Mouse (Mus musculus) neutrophil, adult 5-6 weeks (primary cell): ENCODE measurements around the gene Zfp61. TPM values are rescaled to one million over a fixed set of nuclear protein-coding genes. Genes with fewer than 3 reads are reported as not detected.

Experiments used
- ATAC-seq: fragments of 151-379, 151-347 bp; 2 replicates; pipeline ENCODE4 v1.8.0; 2017; ENCODE audit warnings: mild to moderate bottlenecking, moderate TSS enrichment; ENCODE audit not compliant: insufficient number of reproducible peaks, poor library complexity, low FRiP score, severe bottlenecking; ENCODE audit errors: extremely low read depth
- total RNA-seq: library from RNA; stranded (forward); fragments of 200-1000 nt; gene quantifications from 2 replicates; pipeline ENCODE4 v1.2.3, GENCODE M21; 2017

Zfp61 gene
- 8.3 and 10.1 TPM in 2 replicates for total RNA-seq

DNA sequence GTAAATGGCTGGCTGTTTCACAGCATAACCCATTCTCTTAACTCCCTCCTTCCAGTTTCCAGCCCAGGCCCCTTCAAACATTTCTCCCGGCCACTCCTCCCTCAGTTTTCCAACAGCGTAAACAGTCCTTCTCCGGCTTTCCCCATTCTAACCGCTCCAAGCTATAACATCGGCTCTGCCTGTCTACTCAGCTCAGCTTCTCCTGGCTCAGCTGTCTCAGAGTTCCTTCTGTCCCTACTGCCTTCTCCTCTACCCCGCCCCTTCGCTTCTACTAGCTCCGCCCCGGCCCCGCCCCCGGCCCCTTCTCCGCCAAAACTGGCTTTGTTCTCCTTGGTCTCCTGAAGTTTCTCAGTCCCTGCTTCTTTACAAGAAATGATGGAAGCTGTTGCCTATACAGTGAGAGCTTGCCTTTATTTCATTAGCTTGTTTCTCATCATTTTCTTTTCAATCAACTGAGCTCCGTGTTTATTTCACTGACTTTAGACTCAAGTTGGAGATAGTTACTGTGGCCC is at the start of gene Zfp61:
TSS of gene Zfp61 (minus strand) at position 462 of the 512 bp plus-strand sequence.
- no peak for ATAC-seq

DNA sequence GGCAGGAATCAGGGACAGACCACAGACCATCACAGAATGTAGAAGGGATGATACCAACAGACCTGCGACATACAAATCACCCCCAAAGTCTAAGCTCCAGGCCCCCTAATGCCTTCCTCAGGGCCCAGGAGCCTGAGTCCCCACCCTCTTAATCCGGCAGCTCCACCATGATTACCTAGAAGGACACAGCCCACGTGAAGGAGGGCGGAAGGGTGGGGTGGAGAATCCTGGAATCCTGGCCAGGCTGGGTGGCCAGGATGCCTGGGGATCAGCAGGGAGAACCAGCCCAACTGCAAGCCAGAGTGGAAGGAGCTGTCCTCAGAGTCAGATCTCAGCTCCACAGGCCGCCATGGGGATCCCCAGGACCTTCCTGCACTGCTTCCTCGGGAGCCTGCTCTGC is 47.9 kb upstream of the Zfp61 start, which contains the start of gene Lypd5:
TSS of gene Lypd5 (plus strand) at position 301 of the 400 bp plus-strand sequence.
- ATAC-seq: no peak

DNA sequence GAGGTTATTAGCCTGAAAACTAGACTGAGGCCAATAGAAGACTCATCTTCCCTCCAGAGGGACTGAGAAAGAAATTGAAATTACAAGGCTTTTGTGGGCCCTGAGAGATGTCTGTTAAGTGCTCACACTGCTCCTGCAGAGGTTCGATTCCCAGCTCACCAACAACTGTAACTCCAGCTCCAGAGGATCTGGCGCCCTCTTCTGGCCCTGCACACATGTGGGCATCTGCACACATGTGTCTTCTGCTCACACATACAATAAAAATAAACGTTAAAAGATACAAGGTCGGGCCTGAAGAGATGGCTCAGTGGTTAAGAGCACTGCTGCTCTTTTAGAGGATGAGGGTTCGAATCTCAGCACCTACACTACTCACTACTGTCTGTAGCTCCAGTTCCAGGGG is 45.4 kb upstream of the Zfp61 start:
- no peak for ATAC-seq

DNA sequence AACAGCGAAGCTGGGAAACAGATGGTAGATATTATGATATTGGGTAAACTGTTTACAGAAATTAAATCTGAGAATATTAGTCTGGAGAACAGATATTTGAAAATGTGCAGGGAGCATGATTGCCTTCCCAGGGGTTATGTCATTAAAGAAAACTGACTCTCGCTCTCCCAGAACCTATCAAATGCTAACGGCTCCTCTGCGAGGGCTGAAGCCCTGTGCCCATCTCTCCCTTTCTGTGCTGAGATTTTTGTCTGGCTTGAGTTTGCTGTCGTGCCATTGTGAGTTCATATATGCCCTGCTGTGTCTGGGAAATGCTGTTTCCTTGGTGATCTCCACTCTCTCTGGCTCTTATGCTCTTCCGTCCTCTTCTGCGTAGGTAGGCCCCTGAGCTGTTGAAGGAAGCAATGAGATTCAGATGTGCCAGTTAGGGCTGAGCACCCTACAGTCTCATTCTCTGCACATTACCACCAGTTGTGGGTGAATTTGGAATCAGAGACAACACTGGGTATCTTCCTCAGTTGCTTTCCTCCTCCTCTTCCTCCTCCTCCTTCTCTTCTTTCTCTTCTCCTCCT is 42.8 kb upstream of the Zfp61 start:
- no peak for ATAC-seq

DNA sequence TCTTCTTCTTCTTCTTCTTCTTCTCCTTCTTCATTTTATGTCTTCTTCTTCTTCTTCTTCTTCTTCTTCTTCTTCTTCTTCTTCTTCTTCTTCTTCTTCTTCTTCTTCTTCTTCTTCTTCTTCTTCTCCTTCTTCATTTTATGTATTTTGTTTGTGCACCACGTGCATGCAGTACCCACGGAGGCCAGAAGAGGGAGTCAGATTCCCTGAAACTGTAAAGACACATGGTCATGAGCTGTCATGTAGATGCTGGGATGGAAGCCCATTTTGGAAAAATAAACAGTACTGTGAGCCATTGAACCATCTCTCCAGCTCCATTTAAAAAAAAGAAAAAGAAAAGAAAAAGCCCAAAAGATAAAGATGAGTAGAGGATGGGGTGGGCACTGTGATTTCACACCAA is 37.2 kb upstream of the Zfp61 start:
- no peak for ATAC-seq

DNA sequence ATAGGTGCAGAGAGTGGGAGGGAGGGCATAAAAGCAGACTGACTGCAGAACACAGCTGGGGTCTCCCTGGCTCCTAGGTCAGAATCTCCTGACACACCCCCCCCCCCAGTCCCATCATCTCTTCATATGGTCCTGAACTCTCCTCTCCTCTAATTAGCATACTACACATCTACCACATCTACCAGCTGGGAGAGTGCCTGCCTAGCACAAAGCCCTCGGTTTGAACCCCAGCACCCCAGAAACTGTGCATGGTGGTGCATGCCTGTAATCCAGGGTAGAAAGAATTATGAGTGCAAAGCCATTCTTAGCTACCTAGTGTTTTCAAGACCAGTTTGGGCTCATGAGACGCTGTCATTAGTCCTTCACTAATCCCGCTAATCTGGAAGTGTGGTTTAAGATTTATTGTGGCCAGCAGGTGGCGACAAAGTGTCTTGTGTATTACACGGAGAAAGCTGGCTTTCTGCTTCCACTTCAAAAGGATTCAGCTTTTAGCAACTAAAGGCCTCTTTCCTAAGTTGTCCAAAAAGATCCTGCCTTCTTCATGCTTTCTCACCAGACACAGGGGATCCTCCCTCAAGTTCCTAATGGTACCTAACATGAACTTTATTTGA is 34.8 kb upstream of the Zfp61 start:
- peak; percentile 58; the same call in 1 of the 2 replicates for ATAC-seq

DNA sequence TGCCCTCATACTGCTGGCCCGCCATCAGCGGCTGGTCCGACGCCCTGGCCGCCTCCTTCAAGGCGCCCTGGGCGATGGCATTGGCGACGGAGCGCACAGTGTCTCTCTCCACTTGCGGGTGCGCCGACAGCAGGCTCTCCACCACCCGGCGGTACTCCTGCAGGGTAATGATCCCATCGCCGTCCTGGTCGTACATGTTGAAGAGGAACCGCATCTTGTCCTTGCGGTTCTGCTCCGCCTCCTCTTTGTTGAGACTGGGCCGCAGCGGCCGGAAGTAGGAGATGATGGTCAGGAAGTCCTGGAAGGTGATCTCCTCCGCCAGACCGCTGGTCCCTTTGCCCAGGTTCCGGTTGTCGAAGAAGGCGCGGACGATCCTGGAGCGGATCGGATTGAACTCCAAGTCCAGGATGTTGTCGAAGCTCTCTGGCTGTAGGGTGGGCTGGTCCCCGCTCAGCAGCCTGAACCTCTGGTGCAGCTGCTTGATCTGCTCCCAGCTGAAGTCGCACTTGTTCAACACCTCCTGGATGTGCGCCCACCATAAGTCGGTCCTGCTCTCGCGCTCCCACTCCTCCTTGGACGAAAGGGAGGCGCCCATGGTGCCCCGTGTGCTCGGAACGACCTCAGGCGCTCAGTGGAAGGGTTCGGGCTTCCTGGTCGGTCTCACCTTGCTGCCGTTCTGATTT is 32.4 kb upstream of the Zfp61 start, which contains the start of gene Tescl:
TSS of gene Tescl (minus strand) at position 633 of the 683 bp plus-strand sequence.
- no peak for ATAC-seq

DNA sequence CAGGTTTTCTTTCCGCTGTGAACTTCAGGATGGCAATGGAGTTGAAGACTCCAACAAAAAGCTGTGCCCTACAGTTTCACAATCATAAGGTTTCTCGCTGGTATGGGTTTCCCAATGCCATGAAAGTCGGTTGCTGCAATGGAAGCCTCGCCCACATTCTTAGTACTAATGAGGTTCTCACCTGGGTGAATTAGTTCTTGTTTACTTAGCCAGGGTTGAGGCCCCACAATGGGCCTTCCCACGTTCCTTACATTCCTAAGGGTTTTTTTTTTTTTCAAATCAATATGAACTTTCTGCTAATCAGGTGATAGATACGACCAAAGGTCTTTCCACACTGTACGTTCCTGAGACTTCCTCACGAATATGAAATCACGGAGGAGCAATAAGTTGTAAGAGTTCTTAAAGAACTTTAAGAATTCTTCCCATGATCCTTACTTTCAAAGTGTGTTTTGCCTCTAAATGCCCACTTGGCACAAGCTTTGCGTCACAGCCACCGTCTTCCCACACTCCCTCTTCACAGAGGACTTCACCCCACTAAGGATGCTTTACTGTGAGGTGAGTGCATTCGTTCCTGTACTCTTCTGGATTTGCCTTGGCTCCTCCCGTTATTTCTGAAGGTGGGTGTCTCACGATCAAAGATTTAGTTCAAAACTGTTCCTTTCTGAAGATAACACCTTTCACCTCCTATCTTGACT is 26.4 kb upstream of the Zfp61 start:
- ATAC-seq: no peak

DNA sequence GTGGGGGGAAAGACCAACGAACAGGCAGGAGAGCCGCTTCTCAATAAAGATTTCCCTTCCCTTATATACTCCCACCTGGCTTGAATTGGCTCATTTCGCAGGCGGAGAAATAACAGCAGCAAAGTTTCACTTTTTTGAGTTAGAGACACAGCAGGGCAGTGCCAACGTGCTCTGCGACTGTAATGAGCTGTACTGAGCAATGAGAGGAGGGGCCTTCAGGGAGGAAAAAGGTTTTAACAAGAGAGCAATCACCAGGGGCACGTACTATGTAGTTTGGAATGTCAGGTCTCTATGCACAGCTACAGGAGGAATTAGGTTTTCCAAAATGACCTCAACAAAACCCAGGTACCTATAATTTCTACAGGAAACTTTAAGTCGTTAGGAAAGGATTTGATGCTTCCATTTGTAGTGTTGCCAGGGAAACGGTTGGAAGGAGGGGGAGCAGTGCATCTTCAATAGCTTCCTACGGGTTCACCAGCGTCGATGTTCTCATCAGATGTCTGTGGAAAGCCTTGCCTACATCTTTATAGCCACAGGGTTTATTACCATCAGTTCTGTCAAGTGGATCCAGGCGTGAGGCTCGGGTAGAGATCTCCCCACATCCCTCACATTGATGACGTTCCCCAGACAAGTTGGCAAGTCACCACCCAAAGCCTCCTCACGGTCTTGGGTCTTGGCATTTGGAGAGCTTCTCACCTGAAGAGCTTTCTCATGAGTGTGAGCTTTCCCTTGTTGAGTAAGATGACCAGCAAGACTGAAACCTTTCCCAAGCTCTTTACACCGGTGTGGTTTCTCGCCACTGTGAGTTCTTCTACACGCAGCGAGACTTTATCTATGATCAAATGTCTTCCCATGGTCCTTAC is 25.5 kb upstream of the Zfp61 start:
- ATAC-seq: no peak

DNA sequence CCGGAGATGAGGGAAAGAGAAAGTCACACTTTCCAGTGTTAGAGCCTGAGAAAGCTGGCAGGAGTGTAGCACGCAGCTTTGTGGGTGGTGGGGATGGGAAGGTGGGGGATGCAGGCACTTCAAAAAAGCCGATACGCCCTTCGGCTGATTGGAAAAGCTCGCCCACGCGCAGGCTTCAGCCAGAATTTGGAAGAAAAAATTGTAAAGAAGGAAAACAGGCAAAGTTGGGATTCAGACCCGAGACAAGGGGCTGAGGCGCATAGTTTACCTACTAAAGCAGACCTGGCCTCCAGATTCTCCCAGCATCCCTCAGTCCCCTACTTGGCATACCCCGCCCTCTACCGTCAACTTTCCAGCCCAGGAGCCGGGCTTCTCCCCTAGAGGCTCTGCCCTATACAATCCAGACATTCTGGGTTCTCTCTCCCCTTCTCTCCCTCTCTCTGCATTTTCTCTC is 24.7 kb upstream of the Zfp61 start:
- no peak for ATAC-seq

DNA sequence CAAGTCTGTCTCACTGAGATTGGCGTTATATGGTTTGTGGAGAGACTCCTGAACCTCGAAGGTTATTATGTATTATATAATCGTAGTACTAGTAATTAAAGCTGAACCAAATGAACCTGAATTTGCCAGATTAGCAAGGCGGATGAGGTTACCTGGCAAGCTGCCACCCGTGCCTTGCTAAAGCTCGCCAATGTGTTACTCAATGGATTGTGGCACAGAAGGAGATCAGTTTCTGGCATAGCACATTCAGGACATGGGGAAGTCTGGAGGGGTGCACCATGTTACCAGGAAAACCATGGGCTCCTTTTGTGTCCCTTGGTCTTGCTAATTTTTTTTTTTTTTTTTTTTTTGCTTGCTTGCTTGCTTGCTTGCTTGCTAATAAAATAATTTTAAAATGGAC is 24.2 kb upstream of the Zfp61 start:
- no peak for ATAC-seq

DNA sequence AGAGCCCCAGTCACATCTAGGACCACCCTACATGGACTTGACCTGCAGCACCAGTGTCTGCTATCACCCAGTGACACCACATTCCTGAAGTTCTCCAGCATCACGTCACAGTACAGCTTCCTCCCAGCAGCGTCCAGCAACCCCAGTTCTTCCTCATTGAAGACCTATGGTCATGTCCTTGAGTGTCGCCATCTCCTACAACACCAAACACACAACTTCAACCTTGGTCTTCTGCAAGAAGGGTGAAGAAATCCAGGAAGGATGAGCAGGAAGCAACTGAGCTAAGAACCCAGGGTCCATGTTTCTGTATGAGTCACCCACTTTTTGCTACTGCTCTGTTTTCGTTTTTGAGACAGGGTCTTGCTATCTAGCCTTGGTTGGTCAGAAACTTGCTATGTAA is 21.6 kb upstream of the Zfp61 start:
- ATAC-seq: no peak

DNA sequence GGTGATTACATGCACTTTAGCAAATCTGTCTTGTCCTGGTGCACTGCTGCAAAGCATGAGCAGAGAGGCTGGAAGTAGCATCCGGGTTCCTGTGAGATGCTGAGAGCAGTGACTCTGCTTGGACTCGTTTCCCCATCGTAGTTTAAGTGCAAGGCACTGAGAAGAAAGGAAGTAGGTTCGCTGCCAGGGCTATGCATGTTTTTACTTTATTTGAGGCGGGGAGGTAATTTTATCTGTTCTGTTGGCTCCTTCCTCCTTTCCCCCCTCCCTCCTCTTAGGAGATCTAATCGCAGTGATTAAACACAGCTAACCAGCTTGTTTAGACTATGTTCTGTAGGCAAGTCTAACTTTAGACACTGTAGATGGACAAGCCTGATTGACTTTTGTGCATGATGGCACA is 17.9 kb upstream of the Zfp61 start:
- no peak for ATAC-seq

DNA sequence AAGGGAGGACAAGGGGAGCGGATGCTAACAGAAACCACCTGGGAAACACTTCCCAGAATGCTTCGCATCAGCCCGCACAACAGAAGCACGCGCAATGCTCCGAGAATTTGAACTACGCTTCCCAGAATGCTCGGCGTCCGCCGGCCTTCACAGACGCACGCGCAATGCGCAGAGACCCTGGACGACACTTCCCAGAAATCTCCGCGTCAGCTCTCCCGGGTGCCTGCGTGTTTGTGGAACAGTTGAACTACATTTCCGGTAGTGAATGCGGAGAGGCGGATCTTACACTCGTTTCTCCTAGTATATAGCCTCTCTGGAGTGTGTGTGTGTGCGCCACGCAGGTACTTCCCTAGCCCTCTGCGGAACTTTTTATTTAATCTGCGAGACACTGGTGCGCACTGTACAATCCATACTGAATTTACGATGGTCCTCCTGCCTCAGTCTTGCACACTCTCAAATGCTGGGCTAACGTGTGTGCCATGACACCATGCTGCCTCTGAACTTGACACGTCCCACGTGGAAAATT is 15.6 kb upstream of the Zfp61 start, which contains the start of gene Zfp94:
TSS of gene Zfp94 (minus strand) at position 100 of the 526 bp plus-strand sequence.
- peak; percentile 75 for ATAC-seq

DNA sequence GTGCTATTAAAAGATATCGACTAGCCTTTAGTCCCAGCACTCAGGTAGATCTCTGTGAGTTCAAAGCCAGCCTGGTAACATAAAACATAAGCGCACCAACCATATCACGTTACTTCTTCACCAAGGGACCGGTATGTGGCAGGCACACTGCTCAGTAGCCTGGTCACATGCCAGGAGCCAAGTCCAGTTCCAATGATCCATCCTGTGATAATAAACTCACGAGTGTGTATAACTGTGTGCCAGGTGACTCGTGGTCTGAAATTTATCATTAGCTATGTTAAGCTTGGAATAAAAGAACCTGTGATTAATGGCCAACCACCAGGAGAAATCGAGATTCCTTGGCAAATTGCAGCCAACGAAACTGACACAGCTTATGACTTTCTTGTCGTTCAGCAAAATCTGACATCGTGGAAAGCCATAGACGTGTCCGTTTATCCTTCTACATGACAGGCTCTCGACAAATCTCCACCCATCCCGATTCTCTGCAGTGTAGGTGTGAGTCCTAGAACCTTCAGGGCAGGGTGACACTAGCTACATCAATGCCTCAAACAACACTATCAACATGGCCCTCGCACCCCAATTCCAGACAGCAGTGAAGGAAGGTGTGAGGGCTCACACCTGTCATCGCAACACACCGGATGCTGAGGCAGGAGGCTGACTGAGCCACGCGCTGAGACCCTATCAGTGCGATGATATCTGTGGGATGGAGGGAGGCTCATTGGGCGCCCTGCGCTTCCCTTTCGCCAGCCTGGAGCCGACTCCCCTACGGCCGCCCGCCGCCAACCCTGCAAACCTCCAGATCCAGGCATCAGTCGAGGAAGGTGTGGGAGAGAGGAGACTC is 14.9 kb upstream of the Zfp61 start:
- ATAC-seq: no peak

DNA sequence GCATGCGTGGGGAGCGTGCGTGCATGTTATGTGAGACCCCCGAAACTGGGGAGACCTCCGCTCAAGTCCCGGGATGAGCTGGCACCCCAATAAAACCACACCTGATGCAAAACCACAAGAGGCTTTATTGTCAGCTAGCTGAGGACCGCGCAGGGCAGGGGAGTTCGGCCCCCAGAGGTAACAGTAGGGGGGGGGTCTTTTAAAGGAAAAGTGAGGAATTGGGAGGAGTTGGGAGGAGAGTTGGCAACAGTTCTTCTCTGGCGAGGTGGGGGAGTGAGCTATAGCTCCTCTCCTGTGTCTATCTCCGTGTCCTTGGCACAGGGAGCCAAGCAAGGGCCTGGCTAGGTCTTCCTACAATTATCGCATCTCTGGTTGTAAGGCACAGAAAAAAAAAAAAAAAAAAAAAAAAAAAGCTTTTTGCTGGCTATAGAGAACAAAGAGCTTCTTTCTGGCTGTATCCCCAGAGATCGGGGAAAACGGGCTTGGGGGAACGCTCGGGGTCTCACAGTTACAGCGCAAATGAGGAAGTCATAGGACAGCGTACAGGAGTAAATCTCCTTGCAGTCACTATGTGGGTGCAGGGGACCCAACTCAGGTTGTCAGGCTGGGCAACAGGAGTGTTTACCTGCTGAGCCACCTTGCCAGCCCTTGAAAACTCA is 1.1 kb downstream of the Zfp61 start:
- no peak for ATAC-seq
